In genomic region chr3:83871962-83872361, GRCm38 (mm10) we compare ENCODE assay signal across 8 mouse cellular contexts. TPM values are rescaled to one million over a fixed set of nuclear protein-coding genes. Genes with fewer than 3 reads are reported as not detected.
DNase-seq lines count a peak whose midpoint lies in the region; TF ChIP-seq lines count a peak whose summit lies in the region.
"Not testable (repeated sequence)": the region's sequence is repeated elsewhere in the genome, so short reads cannot be mapped to it uniquely, and the experiment has no call there.
"Had no signal": no experiment of that assay in that cellular context is flagged by ENCODE, and none has a peak within 500 bp of the region (broad histone marks: within the 10 kb centered on the region; RNA-seq: fewer than 3 reads in every experiment).

No protein-coding gene starts in this region.

- not testable (repeated sequence) for H3K27me3 ChIP-seq in E14TG2a.4 (ENCODE audit: insufficient read depth, low read length); ES-Bruce4 (ENCODE audit: control insufficient read depth, insufficient read depth, low read length, poor library complexity, severe bottlenecking)

- H3K4me3 ChIP-seq in E14TG2a.4 (replicated peaks; ENCODE audit: low read length), result peak overlapping the region; percentile 39; the same call in 1 of the 2 replicates
- H3K4me3 ChIP-seq in ES-Bruce4 (ENCODE audit: low read depth, low read length); ES-E14 (ENCODE audit: insufficient read depth in 1 of 2, low read depth in 1 of 2, low read length in 2 of 2, poor library complexity in 1 of 2, severe bottlenecking in 1 of 2): not testable (repeated sequence)

- TF ChIP-seq CTCF in E14TG2a.4 (conservative IDR thresholded peaks at IDR 0.05; ENCODE audit: low read length); ES-Bruce4 (IDR thresholded peaks at IDR 0.05; ENCODE audit: low read depth, low read length): not testable (repeated sequence)

- DNase-seq in ES-CJ7 (ENCODE audit: low read depth, low spot score) (peak; percentile 87), R1 (ENCODE audit: low read depth, low spot score) (peak; percentile 94), ZHBTc4 (ENCODE audit: low read depth, low spot score) (peak; percentile 86)
- not testable (repeated sequence) for DNase-seq in ES-E14 (ENCODE audit: low read depth, low spot score)

- H3K4me1 ChIP-seq in E14TG2a.4 (replicated peaks; ENCODE audit: low read depth, low read length), result peaks cover 32% of the 10 kb centered on the region
- H3K4me1 ChIP-seq in ES-Bruce4 (ENCODE audit: control insufficient read depth, insufficient read depth, low read length); ES-E14 (ENCODE audit: control insufficient read depth in 2 of 2, insufficient read depth in 2 of 2, low read length in 2 of 2, poor library complexity in 1 of 2): not testable (repeated sequence)

- peaks cover 23% of the 10 kb centered on the region for H3K36me3 ChIP-seq in E14TG2a.4 (ENCODE audit: insufficient read depth, low read length)
- not testable (repeated sequence) for H3K36me3 ChIP-seq in ES-Bruce4 (ENCODE audit: control insufficient read depth, insufficient read depth, low read length, poor library complexity, severe bottlenecking); ES-E14 (ENCODE audit: control insufficient read depth, insufficient read depth, low read length, poor library complexity, severe bottlenecking)

- peak overlapping the region; percentile 80; the same call in 1 of the 2 replicates for H3K27ac ChIP-seq in ES-Bruce4 (ENCODE audit: insufficient read depth, low read length)
- peak overlapping the region; percentile 98 for H3K27ac ChIP-seq in ES-E14 (ENCODE audit: insufficient read depth, low read depth, low read length, poor library complexity, severe bottlenecking)

- TF ChIP-seq EP300 in ES-Bruce4 (IDR thresholded peaks at IDR 0.05; ENCODE audit: insufficient read depth, low read depth, low read length), result not testable (repeated sequence)

- H3K9me3 ChIP-seq in E14TG2a.4 (ENCODE audit: low read length), result peaks cover 59% of the 10 kb centered on the region
- peaks cover 43% of the 10 kb centered on the region for H3K9me3 ChIP-seq in ES-Bruce4 (replicated peaks; ENCODE audit: control insufficient read depth, insufficient read depth, low read length, poor library complexity, severe bottlenecking)
- not testable (repeated sequence) for H3K9me3 ChIP-seq in ES-E14 (ENCODE audit: control insufficient read depth, insufficient read depth, low read depth, low read length)

- not testable (repeated sequence) for H3K9ac ChIP-seq in ES-Bruce4 (ENCODE audit: low read depth, poor library complexity, severe bottlenecking)
- H3K9ac ChIP-seq in ES-E14 (ENCODE audit: insufficient read depth, low read depth, low read length, poor library complexity, severe bottlenecking), result peak overlapping the region; percentile 25; the same call in 1 of the 2 replicates

- in situ Hi-C loops in ES-E14 (cut with MboI; ENCODE audit: low sequenced_read_pairs in 2 of 2, unreplicated experiment in 2 of 2), result not testable (repeated sequence)

- TF ChIP-seq POLR2A in ES-Bruce4 (IDR thresholded peaks at IDR 0.05; ENCODE audit: insufficient read depth, low read length), result not testable (repeated sequence)

TF ChIP-seq in ES-E14, 5 proteins besides CTCF, POLR2A, EP300 and RAD21:
- peak; percentile 52; the same call in 1 of the 2 replicates for TF ChIP-seq CHD2 (IDR thresholded peaks at IDR 0.05; ENCODE audit: low read depth, low read length)

RNA-seq across cellular contexts. Expression of gene Tlr2, which starts 30.4 kb away (rescaled TPM):
- 1.4 and 2.0 TPM in 2 replicates for polyA plus RNA-seq in ES-Bruce4 (2011; ENCODE audit: insufficient read depth, insufficient read length, low read depth, missing spikeins)
- total RNA-seq in ES-E14 (2012; rRNA removed), result 11.8 and 13.8 TPM in 2 replicates
- total RNA-seq: MEL had no signal
- polyA plus RNA-seq: G1E had no signal
